Mouse (Mus musculus) stomach, embryonic 16.5 days (tissue): ENCODE measurements around the gene Lrrc8e. TPM values are rescaled to one million over a fixed set of nuclear protein-coding genes. Genes with fewer than 3 reads are reported as not detected.
"Not testable (repeated sequence)": the region's sequence is repeated elsewhere in the genome, so short reads cannot be mapped to it uniquely, and the experiment has no call there.

ENCODE experiments used
- ATAC-seq: fragments of 200-750 bp; cut with Nextera tagmentation; 2 replicates; pipeline ENCODE4 v1.8.0; 2017; ENCODE audit warnings: moderate number of reproducible peaks, moderate TSS enrichment; ENCODE audit not compliant: insufficient read depth, low FRiP score
- H3K27ac ChIP-seq: fragments of 300-500 bp; sonication (generic); 2 replicates; pipeline ENCODE4 v1.5.1; 2014; ENCODE audit warnings: low read length
- H3K27me3 ChIP-seq: fragments of 300-500 bp; sonication (generic); 2 replicates; pipeline ENCODE4 v1.6.1; 2014; ENCODE audit warnings: low read length, control low read depth, mixed read lengths; ENCODE audit not compliant: control insufficient read depth, insufficient read depth
- H3K36me3 ChIP-seq: fragments of 300-500 bp; sonication (generic); 2 replicates; pipeline ENCODE4 v1.6.1; 2014; ENCODE audit warnings: low read length; ENCODE audit not compliant: control insufficient read depth, insufficient read depth
- H3K4me1 ChIP-seq: fragments of 300-500 bp; sonication (generic); 2 replicates; pipeline ENCODE4 v1.6.1; 2014; ENCODE audit warnings: low read length, control low read depth, mixed read lengths; ENCODE audit not compliant: control insufficient read depth, insufficient read depth
- H3K4me2 ChIP-seq: fragments of 300-500 bp; sonication (generic); 2 replicates; pipeline ENCODE4 v1.6.1; 2014; ENCODE audit warnings: low read depth, low read length, mixed read lengths
- H3K4me3 ChIP-seq: fragments of 300-500 bp; sonication (generic); replicated peaks from 2 replicates; pipeline ENCODE4 v1.5.1; 2014; ENCODE audit warnings: mild to moderate bottlenecking, low read length
- H3K9ac ChIP-seq: fragments of 300-500 bp; sonication (generic); 2 replicates; pipeline ENCODE4 v1.6.1; 2014; ENCODE audit warnings: low read length
- H3K9me3 ChIP-seq: fragments of 300-500 bp; sonication (generic); replicated peaks from 2 replicates; pipeline ENCODE4 v1.6.1; 2016; ENCODE audit warnings: low read length, control low read depth; ENCODE audit not compliant: control insufficient read depth
- WGBS: fragments of 180-500 bp; shearing (Covaris S2); extraction: QIAGEN DNeasy Blood & Tissue Kit; methylation state at CpG from one replicate; pipeline ENCODE4 v1.1.7; 2014; 5-methylcytosine and 5-hydroxymethylcytosine counted together
- polyA plus RNA-seq: library from polyadenylated mRNA; unstranded; fragments of >200 nt; fragmentation: Nextera tagmentation; extraction: Ambion mirVana; gene quantifications from 2 replicates; pipeline ENCODE4 v1.2.1, GENCODE M21; 2015

Lrrc8e gene
- polyA plus RNA-seq, 1 experiment from 2014 or later, result 6.1 TPM

GRCm38 (mm10) chr8:4249213-4249612 lies 22.6 kb downstream of the Lrrc8e start:
- H3K4me3 ChIP-seq, result no peak overlapping the region
- no peak overlapping the region for H3K27ac ChIP-seq
- no peaks in the 10 kb centered on the region for H3K27me3 ChIP-seq
- H3K9me3 ChIP-seq, result no peaks in the 10 kb centered on the region
- no peak overlapping the region; the same call in 1 of the 2 replicates for H3K9ac ChIP-seq
- peaks cover 11% of the 10 kb centered on the region for H3K4me1 ChIP-seq
- peaks cover 20% of the 10 kb centered on the region; the same call in 1 of the 2 replicates for H3K36me3 ChIP-seq
- no peak overlapping the region for H3K4me2 ChIP-seq
- 24% methylated on average over 29 of the region's 29 CpGs for WGBS
- ATAC-seq, result no peak

- Histone ChIP-seq H3K4me2 (no peak overlapping the region), H3K27ac (no peak overlapping the region), H3K4me1 (peaks cover 12% of the 10 kb centered on the region), H3K36me3 (peaks cover 12% of the 10 kb centered on the region; the same call in 1 of the 2 replicates), H3K9me3 (no peaks in the 10 kb centered on the region), H3K4me3 (no peak overlapping the region), H3K27me3 (no peaks in the 10 kb centered on the region), H3K9ac (no peak overlapping the region)
- peak; percentile 33; the same call in 1 of the 2 replicates for ATAC-seq
- 39% methylated on average over 26 of the region's 26 CpGs for WGBS
Observed at GRCm38 (mm10) chr8:4250306-4250970, 23.8 kb downstream of the Lrrc8e start.

GRCm38 (mm10) chr8:4252116-4252760 lies 25.6 kb downstream of the Lrrc8e start:
- no peak for ATAC-seq
- H3K4me3 ChIP-seq, result peak overlapping the region; percentile 93
- no peaks in the 10 kb centered on the region for H3K27me3 ChIP-seq
- peaks cover 12% of the 10 kb centered on the region for H3K4me1 ChIP-seq
- no peaks in the 10 kb centered on the region for H3K9me3 ChIP-seq
- H3K4me2 ChIP-seq, result peak overlapping the region; percentile 81
- H3K36me3 ChIP-seq, result peaks cover 5% of the 10 kb centered on the region
- peak overlapping the region; percentile 58; the same call in 1 of the 2 replicates for H3K27ac ChIP-seq
- peak overlapping the region; percentile 96 for H3K9ac ChIP-seq
- WGBS, result 40% methylated on average over 8 of the region's 8 CpGs

- H3K27ac ChIP-seq, result peak within 1 kb of the TSS; percentile 91
- H3K9ac ChIP-seq, result peak within 1 kb of the TSS; percentile 96
- H3K4me1 ChIP-seq, result peaks cover 18% of the 10 kb centered on the region
- peak within 1 kb of the TSS; percentile 93 for H3K4me3 ChIP-seq
- peak; percentile 92 for ATAC-seq
- H3K36me3 ChIP-seq, result peaks cover 5% of the 10 kb centered on the region
- H3K9me3 ChIP-seq, result no peaks in the 10 kb centered on the region
- H3K27me3 ChIP-seq, result no peaks in the 10 kb centered on the region
- under 1% methylated on average over 69 of the region's 69 CpGs for WGBS
- peak within 1 kb of the TSS; percentile 81 for H3K4me2 ChIP-seq
Observed at GRCm38 (mm10) chr8:4252934-4253841, 26.6 kb downstream of the Lrrc8e start, which contains the start of gene Snapc2. Gene Snapc2, plus strand, starts transcription at chr8:4253080.

- no peaks in the 10 kb centered on the region for H3K9me3 ChIP-seq
- H3K4me3 ChIP-seq, result peak overlapping the region; percentile 93
- 61% methylated on average over 6 of the region's 6 CpGs for WGBS
- H3K36me3 ChIP-seq, result peaks cover 5% of the 10 kb centered on the region
- no peaks in the 10 kb centered on the region for H3K27me3 ChIP-seq
- H3K4me1 ChIP-seq, result peaks cover 19% of the 10 kb centered on the region
- ATAC-seq, result no peak
- peak overlapping the region; percentile 81 for H3K4me2 ChIP-seq
- peak overlapping the region; percentile 91 for H3K27ac ChIP-seq
- H3K9ac ChIP-seq, result 0 out of 2 replicates have a peak overlapping the region, but pooled peaks have one; percentile 46
Observed at GRCm38 (mm10) chr8:4254001-4254400, 27.4 kb downstream of the Lrrc8e start.

- not testable (repeated sequence) for H3K9me3 ChIP-seq
- peaks cover 26% of the 10 kb centered on the region for H3K4me1 ChIP-seq
- 81% methylated on average over 7 of the region's 7 CpGs for WGBS
Observed at GRCm38 (mm10) chr8:4255471-4255870, 28.8 kb downstream of the Lrrc8e start.

GRCm38 (mm10) chr8:4256911-4257310 lies 30.3 kb downstream of the Lrrc8e start:
- Histone ChIP-seq H3K4me2 (no peak overlapping the region), H3K27me3 (no peaks in the 10 kb centered on the region), H3K36me3 (peaks cover 9% of the 10 kb centered on the region), H3K4me3 (no peak overlapping the region), H3K27ac (peak overlapping the region; percentile 78), H3K4me1 (peaks cover 26% of the 10 kb centered on the region), H3K9me3 (no peaks in the 10 kb centered on the region), H3K9ac (peak overlapping the region; percentile 80)
- WGBS, result 46% methylated on average over 4 of the region's 4 CpGs
- ATAC-seq, result no peak

More at GRCm38 (mm10) chr8:4255471-4255870, 28.8 kb downstream of the Lrrc8e start:
- not testable (repeated sequence) for H3K4me2 ChIP-seq, H3K27me3 ChIP-seq, H3K9ac ChIP-seq, H3K4me3 ChIP-seq, ATAC-seq, H3K27ac ChIP-seq, H3K36me3 ChIP-seq

GRCm38 (mm10) chr8:4257350-4257749 lies 30.7 kb downstream of the Lrrc8e start:
- Histone ChIP-seq H3K27ac (peak overlapping the region; percentile 78), H3K9ac (peak overlapping the region; percentile 80), H3K36me3 (peaks cover 9% of the 10 kb centered on the region), H3K4me1 (peaks cover 24% of the 10 kb centered on the region), H3K4me3 (no peak overlapping the region), H3K27me3 (no peaks in the 10 kb centered on the region), H3K9me3 (no peaks in the 10 kb centered on the region), H3K4me2 (0 out of 2 replicates have a peak overlapping the region, but pooled peaks have one; percentile 91)
- 79% methylated on average over 4 of the region's 4 CpGs for WGBS
- no peak for ATAC-seq
